Mouse (Mus musculus): ENCODE data around the gene Celf1. TPM values are rescaled to one million over a fixed set of nuclear protein-coding genes. Genes with fewer than 3 reads are reported as not detected.
A peak's percentile ranks its signal among the peaks of the same experiment; 100 is the strongest.

Gene Celf1
- total and polyA plus RNA-seq, 2 experiments from 2014 or later: 72.6 to 113 TPM

- Histone ChIP-seq H3K27ac (ENCODE audit: low read depth) (peak overlapping the region; percentile 91), H3K9ac (replicated peaks; ENCODE audit: low read depth, low read length) (peak overlapping the region; percentile 89), H3K4me1 (ENCODE audit: control insufficient read depth, insufficient read depth) (peaks cover 20% of the 10 kb centered on the region), H3K36me3 (replicated peaks; ENCODE audit: control insufficient read depth, insufficient read depth, low read length) (peaks cover 62% of the 10 kb centered on the region), H3K27me3 (ENCODE audit: control insufficient read depth, insufficient read depth, low read length) (no peaks in the 10 kb centered on the region), H3K4me3 (ENCODE audit: low read depth, low read length) (peak overlapping the region; percentile 73), H3K9me3 (replicated peaks; ENCODE audit: control insufficient read depth, low read length) (no peaks in the 10 kb centered on the region), H3K4me2 (ENCODE audit: low read depth, low read length) (peak overlapping the region; percentile 82)
- TF ChIP-seq CTCF (IDR thresholded peaks at IDR 0.05; ENCODE audit: low read depth) (no peak), EP300 (IDR thresholded peaks at IDR 0.05; ENCODE audit: low read depth) (no peak; the same call in 1 of the 2 replicates)
- WGBS: 2% methylated on average over 21 of the region's 21 CpGs
- DNase-seq (ENCODE audit: low spot score) (no peak), ATAC-seq (ENCODE audit: insufficient read depth, low read depth) (peak; percentile 27; the same call in 1 of the 2 replicates)
Observed at GRCm38 (mm10) chr2:90904856-90905224, 35.3 kb upstream of the Celf1 start.

GRCm38 (mm10) chr2:90906721-90907120 is 33.5 kb upstream of the Celf1 start:
- Histone ChIP-seq H3K36me3 (replicated peaks; ENCODE audit: control insufficient read depth, insufficient read depth, low read length) (peaks cover 63% of the 10 kb centered on the region), H3K9me3 (replicated peaks; ENCODE audit: control insufficient read depth, low read length) (no peaks in the 10 kb centered on the region), H3K27ac (ENCODE audit: low read depth) (no peak overlapping the region), H3K4me1 (ENCODE audit: control insufficient read depth, insufficient read depth) (peaks cover 20% of the 10 kb centered on the region), H3K27me3 (ENCODE audit: control insufficient read depth, insufficient read depth, low read length) (no peaks in the 10 kb centered on the region), H3K4me3 (ENCODE audit: low read depth, low read length) (no peak overlapping the region), H3K9ac (replicated peaks; ENCODE audit: low read depth, low read length) (no peak overlapping the region), H3K4me2 (ENCODE audit: low read depth, low read length) (no peak overlapping the region)
- TF ChIP-seq EP300 (IDR thresholded peaks at IDR 0.05; ENCODE audit: low read depth): no peak
- no peak for TF ChIP-seq CTCF (IDR thresholded peaks at IDR 0.05; ENCODE audit: low read depth)
- WGBS: 96% methylated on average over 2 of the region's 2 CpGs
- no peak for DNase-seq (ENCODE audit: low spot score)
- no peak for ATAC-seq (ENCODE audit: insufficient read depth, low read depth)

- DNase-seq (ENCODE audit: low spot score): no peak
- Histone ChIP-seq H3K4me3 (ENCODE audit: low read depth, low read length) (no peak overlapping the region), H3K27me3 (ENCODE audit: control insufficient read depth, insufficient read depth, low read length) (no peaks in the 10 kb centered on the region), H3K4me2 (ENCODE audit: low read depth, low read length) (no peak overlapping the region), H3K9ac (replicated peaks; ENCODE audit: low read depth, low read length) (no peak overlapping the region), H3K4me1 (ENCODE audit: control insufficient read depth, insufficient read depth) (peaks cover 14% of the 10 kb centered on the region), H3K36me3 (replicated peaks; ENCODE audit: control insufficient read depth, insufficient read depth, low read length) (peaks cover 70% of the 10 kb centered on the region), H3K27ac (ENCODE audit: low read depth) (no peak overlapping the region), H3K9me3 (replicated peaks; ENCODE audit: control insufficient read depth, low read length) (no peaks in the 10 kb centered on the region)
- TF ChIP-seq CTCF (IDR thresholded peaks at IDR 0.05; ENCODE audit: low read depth) (no peak), EP300 (IDR thresholded peaks at IDR 0.05; ENCODE audit: low read depth) (no peak)
- WGBS: 69% methylated on average over 1 of the region's 1 CpGs
- no peak for ATAC-seq (ENCODE audit: insufficient read depth, low read depth)
Observed at GRCm38 (mm10) chr2:90910861-90911260, 29.3 kb upstream of the Celf1 start.

GRCm38 (mm10) chr2:90911668-90912067 is 28.5 kb upstream of the Celf1 start:
- Histone ChIP-seq H3K4me2 (ENCODE audit: low read depth, low read length) (no peak overlapping the region), H3K9ac (replicated peaks; ENCODE audit: low read depth, low read length) (no peak overlapping the region), H3K27me3 (ENCODE audit: control insufficient read depth, insufficient read depth, low read length) (no peaks in the 10 kb centered on the region), H3K27ac (ENCODE audit: low read depth) (no peak overlapping the region; the same call in 1 of the 2 replicates), H3K36me3 (replicated peaks; ENCODE audit: control insufficient read depth, insufficient read depth, low read length) (peaks cover 66% of the 10 kb centered on the region), H3K4me3 (ENCODE audit: low read depth, low read length) (no peak overlapping the region), H3K4me1 (ENCODE audit: control insufficient read depth, insufficient read depth) (peaks cover 20% of the 10 kb centered on the region), H3K9me3 (replicated peaks; ENCODE audit: control insufficient read depth, low read length) (no peaks in the 10 kb centered on the region)
- no peak for DNase-seq (ENCODE audit: low spot score)
- 63% methylated on average over 1 of the region's 1 CpGs for WGBS
- TF ChIP-seq EP300 (IDR thresholded peaks at IDR 0.05; ENCODE audit: low read depth) (no peak), CTCF (IDR thresholded peaks at IDR 0.05; ENCODE audit: low read depth) (no peak)
- no peak for ATAC-seq (ENCODE audit: insufficient read depth, low read depth)

- DNase-seq (ENCODE audit: low spot score): peak; percentile 65
Observed at GRCm38 (mm10) chr2:90913671-90914070, 26.5 kb upstream of the Celf1 start.

GRCm38 (mm10) chr2:90915516-90915915 is 24.7 kb upstream of the Celf1 start:
- ATAC-seq (ENCODE audit: insufficient read depth, low read depth) (no peak), DNase-seq (ENCODE audit: low spot score) (no peak)
- peaks cover 33% of the 10 kb centered on the region for H3K36me3 ChIP-seq (replicated peaks; ENCODE audit: control insufficient read depth, insufficient read depth, low read length)
- H3K4me3 ChIP-seq (ENCODE audit: low read depth, low read length): no peak overlapping the region
- 74% methylated on average over 1 of the region's 1 CpGs for WGBS
- H3K27me3 ChIP-seq (ENCODE audit: control insufficient read depth, insufficient read depth, low read length): no peaks in the 10 kb centered on the region
- H3K4me2 ChIP-seq (ENCODE audit: low read depth, low read length): no peak overlapping the region
- H3K4me1 ChIP-seq (ENCODE audit: control insufficient read depth, insufficient read depth): peaks cover 28% of the 10 kb centered on the region
- no peak for TF ChIP-seq CTCF (IDR thresholded peaks at IDR 0.05; ENCODE audit: low read depth)
- no peak for TF ChIP-seq EP300 (IDR thresholded peaks at IDR 0.05; ENCODE audit: low read depth)
- H3K27ac ChIP-seq (ENCODE audit: low read depth): no peak overlapping the region
- H3K9ac ChIP-seq (replicated peaks; ENCODE audit: low read depth, low read length): no peak overlapping the region
- no peaks in the 10 kb centered on the region for H3K9me3 ChIP-seq (replicated peaks; ENCODE audit: control insufficient read depth, low read length)

More at GRCm38 (mm10) chr2:90913671-90914070, 26.5 kb upstream of the Celf1 start:
- Histone ChIP-seq H3K4me2 (ENCODE audit: low read depth, low read length) (no peak overlapping the region), H3K4me1 (ENCODE audit: control insufficient read depth, insufficient read depth) (peaks cover 24% of the 10 kb centered on the region), H3K27ac (ENCODE audit: low read depth) (peak overlapping the region; percentile 12; the same call in 1 of the 2 replicates), H3K9me3 (replicated peaks; ENCODE audit: control insufficient read depth, low read length) (no peaks in the 10 kb centered on the region), H3K9ac (replicated peaks; ENCODE audit: low read depth, low read length) (no peak overlapping the region), H3K36me3 (replicated peaks; ENCODE audit: control insufficient read depth, insufficient read depth, low read length) (peaks cover 52% of the 10 kb centered on the region), H3K27me3 (ENCODE audit: control insufficient read depth, insufficient read depth, low read length) (no peaks in the 10 kb centered on the region), H3K4me3 (ENCODE audit: low read depth, low read length) (no peak overlapping the region)
- no peak for ATAC-seq (ENCODE audit: insufficient read depth, low read depth)
- TF ChIP-seq CTCF (IDR thresholded peaks at IDR 0.05; ENCODE audit: low read depth) (no peak), EP300 (IDR thresholded peaks at IDR 0.05; ENCODE audit: low read depth) (no peak)
- 23% methylated on average over 2 of the region's 2 CpGs for WGBS
